Mouse (Mus musculus) splenic B cell, adult 2 months (primary cell): ENCODE data around the gene Adam15.
A peak's percentile ranks its signal among the peaks of the same experiment; 100 is the strongest.

ENCODE experiments used
- DNase-seq: peaks from one replicate; pipeline ENCODE4 v3.0.0-alpha.2; 2011; ENCODE audit warnings: low read depth, low spot score
- H3K27me3 ChIP-seq: 2 replicates; pipeline ENCODE4 v1.6.1; 2012; ENCODE audit warnings: mild to moderate bottlenecking, low read length, moderate library complexity, mixed read lengths; ENCODE audit not compliant: control insufficient read depth, poor library complexity, insufficient read depth, severe bottlenecking
- H3K36me3 ChIP-seq: 2 replicates; pipeline ENCODE4 v1.6.1; 2012; ENCODE audit warnings: mild to moderate bottlenecking, low read length, moderate library complexity, mixed read lengths; ENCODE audit not compliant: control insufficient read depth, poor library complexity, insufficient read depth, severe bottlenecking

Gene Adam15

DNA sequence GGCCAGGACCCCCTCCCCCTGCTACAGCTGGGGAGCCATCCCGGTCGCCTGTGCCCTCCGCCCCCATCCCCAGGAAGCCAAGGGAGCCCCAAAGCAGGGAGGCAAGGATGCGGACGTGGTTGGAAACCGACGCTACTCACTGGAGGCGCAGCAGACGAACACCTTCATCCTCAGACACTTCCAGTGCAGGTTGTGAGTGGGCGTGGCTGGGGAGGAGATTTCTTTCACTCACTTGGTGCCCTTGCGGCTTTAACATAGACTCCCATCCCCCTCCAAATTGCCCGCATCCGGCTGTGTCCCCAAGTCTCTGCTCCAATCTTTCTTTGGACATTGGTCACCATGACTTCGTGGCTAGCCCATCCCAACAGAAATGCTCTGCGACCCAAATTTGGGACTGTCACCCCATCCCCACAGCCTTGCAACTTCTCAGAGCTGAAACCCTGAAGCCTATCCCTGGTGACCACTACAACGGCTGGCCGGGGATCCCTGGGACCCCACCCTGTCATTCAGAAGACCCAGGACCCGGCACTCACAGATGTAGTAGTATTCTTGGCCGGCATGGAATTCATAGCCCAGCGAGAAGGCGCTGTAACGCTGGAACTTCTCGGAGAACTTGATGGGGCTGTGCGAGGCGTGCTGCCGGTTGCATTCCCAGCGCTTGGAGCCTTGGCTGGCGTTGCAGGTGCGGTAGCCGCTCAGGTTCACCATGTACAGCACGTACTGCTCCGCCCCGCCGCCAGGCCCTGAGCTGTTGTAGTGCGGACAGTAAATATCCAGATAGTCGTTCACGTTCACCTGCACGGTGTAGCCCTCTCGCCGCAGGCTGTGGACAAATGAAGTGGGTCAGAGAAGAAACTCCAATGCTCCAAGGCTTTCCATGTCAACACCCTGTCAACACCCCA lies 33.6 kb downstream of the Adam15 start:
- no peak for DNase-seq
- no peaks in the 10 kb centered on the region; the same call in 1 of the 2 replicates for H3K27me3 ChIP-seq
- no peaks in the 10 kb centered on the region for H3K36me3 ChIP-seq

DNA sequence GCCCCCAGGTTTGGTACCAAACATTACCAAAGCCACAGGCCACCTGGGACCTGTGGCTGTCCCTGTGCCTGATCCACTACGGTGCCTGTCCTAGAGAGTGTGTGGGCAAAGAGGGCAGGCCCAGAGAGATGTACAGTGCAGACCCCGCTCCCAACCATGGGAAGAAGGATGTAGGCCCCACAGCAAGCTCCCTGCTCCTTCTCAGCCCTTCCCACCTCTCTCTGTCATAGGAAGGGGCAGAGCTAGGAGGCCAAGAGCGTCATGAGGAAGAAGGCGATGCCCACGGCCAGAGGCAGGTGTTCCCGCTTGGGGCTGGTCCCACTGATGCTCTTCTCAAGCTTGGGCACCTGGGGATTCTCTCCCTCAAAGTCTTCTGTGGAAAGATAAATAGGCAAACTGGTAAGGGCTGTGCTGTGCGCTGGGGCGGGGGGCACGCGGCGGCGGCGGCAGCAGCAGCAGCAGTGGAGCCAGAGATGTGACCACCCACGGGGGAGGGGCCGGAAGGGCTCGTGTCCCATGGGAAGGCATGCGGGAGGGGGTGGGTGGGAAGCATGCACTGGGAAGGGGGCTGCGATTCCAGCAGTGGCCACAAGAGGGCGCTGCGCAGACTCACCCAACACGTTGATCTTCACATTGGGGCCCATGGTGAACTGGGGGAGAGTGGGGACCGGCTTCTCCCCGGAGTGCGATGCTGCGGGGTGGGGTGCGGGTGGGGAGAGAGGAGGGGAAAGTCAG lies 34.4 kb downstream of the Adam15 start:
- peak; percentile 76 for DNase-seq
- no peaks in the 10 kb centered on the region for H3K36me3 ChIP-seq
- no peaks in the 10 kb centered on the region; the same call in 1 of the 2 replicates for H3K27me3 ChIP-seq

DNA sequence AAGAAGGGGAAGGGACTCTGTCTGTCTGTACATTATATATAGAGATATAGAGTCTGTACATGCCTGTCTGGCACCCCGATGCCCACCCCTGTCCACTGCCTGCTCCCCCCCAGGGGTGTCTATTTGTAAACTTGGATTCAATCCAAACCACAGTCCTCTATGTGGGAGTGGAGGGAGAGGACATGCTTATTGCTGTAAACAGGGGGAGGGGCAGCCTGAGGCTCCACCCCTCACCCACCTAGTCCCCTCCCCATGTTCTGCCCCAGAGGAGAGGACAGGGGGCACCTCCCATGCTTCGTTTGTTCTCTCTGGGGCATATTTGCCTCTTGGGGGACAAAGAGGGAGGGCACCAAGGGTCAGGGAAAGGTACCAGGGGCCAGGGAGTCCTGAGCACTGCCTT lies 35.0 kb downstream of the Adam15 start:
- no peaks in the 10 kb centered on the region; the same call in 1 of the 2 replicates for H3K27me3 ChIP-seq

DNA sequence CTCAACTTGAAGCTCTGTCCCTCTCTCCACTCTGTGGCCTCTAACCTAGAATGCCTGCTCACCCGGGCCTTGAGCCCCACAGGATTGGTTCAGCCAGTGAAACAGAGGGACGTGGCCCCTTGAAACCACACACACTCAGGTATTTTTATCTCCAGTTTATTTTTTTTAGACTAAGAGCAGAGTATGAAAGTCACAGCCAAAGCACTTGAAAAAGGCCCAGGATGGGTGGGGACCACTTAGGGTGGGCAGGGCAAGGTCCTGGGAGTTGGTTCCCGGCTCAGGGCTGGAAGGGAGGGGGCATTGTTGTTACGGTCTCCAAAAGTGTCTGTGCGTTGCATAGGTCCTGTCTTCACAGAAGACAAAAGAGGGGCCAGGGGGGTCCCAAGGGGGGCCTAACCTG lies 35.5 kb downstream of the Adam15 start:
- Histone ChIP-seq H3K27me3 (no peaks in the 10 kb centered on the region; the same call in 1 of the 2 replicates), H3K36me3 (no peaks in the 10 kb centered on the region)
- no peak for DNase-seq

More for the DNA sequence above, 35.0 kb downstream of the Adam15 start:
- H3K36me3 ChIP-seq: no peaks in the 10 kb centered on the region
- no peak for DNase-seq

DNA sequence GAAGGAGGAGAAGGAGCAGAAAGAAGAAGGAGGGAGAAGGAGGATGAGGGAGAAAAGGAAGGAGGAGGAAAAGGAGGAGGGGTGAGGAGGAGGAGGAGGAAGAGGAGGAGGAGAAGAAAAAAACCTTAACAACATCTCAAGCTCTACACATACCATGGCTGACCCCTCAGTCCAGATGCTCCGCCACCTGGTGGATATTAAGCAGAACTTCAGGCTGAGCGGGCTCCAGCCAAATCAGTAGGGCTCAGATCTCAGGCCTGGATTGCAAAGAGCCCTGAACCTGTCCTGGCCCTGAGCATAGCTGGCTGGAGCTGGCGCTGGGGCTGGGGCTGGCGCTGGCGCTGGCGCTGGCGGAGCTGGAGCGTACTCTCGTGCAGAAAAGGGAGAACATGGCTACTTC lies 41.7 kb downstream of the Adam15 start:
- Histone ChIP-seq H3K36me3 (no peaks in the 10 kb centered on the region), H3K27me3 (no peaks in the 10 kb centered on the region; the same call in 1 of the 2 replicates)
- DNase-seq: peak; percentile 81

DNA sequence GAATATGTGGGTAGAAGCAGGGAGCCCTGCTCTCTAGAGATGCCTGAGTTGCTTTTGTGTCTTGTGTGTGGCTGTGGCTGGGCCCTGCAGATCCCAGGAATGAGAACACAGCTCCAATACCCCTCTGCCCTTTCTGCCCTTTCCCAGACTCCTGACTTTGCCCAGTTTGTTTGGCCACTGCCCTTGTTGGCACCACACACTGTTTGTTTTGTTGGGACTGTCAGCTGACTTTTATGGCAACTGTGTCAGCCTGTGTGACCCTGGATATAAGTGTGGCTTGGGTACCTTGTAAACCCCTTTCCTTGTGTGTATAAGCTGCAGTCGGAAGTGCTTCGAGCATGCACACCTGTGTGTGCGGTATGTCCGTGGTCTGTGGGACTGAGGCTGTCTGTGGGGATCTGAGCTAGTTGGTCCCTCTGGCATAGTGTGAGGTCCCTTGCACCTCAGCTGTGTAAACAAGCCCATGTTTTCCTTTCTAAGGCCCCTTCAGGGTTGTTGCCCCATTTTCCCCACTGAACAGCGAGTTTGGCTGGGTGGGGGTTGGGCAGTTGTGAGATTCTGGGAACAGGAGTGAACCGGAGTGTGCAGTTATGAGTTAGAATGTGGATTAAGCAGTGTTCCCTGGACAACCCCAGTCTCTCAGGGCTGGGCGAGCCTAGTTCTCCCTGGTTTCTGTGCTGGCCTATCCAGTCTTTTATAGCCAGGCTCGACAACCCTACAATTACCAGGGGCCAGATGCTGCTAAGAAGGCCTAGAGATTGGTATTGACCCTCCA lies 44.1 kb downstream of the Adam15 start:
- no peak for DNase-seq
- Histone ChIP-seq H3K27me3 (no peaks in the 10 kb centered on the region; the same call in 1 of the 2 replicates), H3K36me3 (no peaks in the 10 kb centered on the region)

DNA sequence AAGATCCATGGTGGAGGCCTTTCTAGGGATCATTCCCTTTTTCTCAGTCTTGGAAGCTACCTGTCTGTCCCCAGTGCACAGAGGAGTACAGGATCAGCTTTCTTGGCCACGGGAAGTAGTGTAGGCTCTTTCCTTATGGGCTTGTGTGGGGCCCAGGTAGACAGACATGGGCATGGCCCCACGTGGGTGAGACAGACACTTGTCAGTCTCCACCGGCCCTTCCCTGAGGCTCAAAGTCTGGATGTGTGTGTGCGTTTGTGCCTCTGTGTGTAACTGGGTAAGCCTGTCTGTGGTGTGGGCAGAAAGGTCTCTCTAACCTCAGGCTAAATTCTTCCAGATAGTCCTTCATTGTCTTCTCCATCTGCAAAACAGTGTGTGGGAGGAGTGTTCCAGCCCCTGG lies 44.7 kb downstream of the Adam15 start:
- no peak for DNase-seq
- H3K27me3 ChIP-seq: no peaks in the 10 kb centered on the region
- H3K36me3 ChIP-seq: no peaks in the 10 kb centered on the region

DNA sequence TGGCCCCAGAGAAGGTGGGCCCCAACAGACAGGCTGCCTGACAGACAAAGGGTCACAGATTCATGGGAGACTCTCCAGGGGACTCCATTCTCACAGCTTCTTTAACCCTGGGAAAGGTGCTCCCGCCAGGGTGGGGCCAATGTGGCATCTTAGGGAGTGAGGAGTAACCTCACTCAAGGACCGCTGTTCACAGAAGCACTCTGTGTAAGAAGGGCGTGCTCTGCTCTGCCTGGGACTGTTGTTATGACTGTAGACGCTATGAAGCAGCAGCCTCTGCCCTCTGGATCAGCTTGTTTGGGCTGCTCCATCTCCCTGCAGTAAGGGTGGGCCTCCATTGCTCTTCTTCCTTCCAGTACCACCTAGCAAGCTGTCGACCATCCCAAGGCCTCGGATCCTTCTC lies 45.4 kb downstream of the Adam15 start:
- no peak for DNase-seq
- no peaks in the 10 kb centered on the region for H3K36me3 ChIP-seq

DNA sequence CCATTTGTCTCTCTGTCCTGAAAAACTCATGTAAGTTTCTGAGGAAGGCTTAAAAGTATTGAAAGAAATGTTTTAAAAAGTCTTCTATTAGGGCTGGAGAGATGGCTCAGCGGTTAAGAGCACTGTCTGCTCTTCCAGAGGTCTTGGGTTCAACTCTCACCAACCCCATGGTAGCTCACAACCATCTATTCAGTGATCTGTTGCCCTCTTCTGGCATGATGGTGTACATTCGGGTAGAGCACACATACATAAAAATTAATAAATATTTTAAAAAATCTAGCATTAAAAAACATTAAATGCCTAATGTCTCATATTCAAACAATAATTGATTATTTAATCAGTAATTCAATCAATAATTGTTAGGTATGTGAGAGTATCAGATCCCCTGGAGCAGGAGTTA lies 49.3 kb downstream of the Adam15 start:
- no peaks in the 10 kb centered on the region for H3K27me3 ChIP-seq
- DNase-seq: no peak
- no peaks in the 10 kb centered on the region for H3K36me3 ChIP-seq

More for the DNA sequence above, 45.4 kb downstream of the Adam15 start:
- H3K27me3 ChIP-seq: no peaks in the 10 kb centered on the region

DNA sequence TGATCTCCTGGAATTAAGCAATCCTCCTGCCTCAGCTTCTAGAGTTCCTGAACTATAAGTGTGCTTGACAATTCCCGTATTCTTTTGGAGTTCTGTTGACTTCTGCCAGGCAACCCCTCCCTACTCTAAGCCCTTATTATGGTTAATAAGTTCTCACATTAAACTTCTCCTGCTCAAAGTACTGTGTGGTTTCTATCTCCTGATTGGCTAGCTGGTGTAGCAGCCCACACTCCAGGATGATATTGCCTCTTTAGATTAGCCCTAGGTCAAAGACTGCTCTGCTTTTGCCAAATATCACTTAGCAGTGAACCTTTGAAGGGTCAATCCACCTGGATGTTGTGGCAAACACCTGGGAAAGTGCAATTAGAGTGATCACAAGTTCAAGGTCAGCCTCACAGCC lies 49.7 kb downstream of the Adam15 start:
- DNase-seq: no peak
- Histone ChIP-seq H3K27me3 (no peaks in the 10 kb centered on the region), H3K36me3 (no peaks in the 10 kb centered on the region)

DNA sequence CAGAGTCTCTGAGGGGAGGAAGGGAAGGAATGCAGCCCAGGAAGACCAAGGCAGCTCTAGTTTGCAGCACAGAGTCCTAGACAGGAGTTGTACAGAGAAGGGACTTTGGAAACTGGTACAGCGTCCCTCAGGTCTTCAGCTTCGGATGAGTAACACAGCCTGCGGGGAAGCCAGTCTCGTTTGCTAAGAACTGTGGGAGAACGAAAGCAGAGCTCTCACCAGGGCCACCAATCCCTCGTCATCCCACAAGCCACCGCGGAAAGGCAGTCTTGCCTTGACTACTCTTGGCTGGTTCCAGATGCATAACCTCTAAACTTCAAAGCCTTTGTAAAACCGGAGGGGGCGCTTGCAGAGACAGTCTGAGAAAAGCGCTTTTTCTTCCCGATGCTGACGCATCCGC lies 50.3 kb downstream of the Adam15 start:
- no peak for DNase-seq
- no peaks in the 10 kb centered on the region for H3K36me3 ChIP-seq

DNA sequence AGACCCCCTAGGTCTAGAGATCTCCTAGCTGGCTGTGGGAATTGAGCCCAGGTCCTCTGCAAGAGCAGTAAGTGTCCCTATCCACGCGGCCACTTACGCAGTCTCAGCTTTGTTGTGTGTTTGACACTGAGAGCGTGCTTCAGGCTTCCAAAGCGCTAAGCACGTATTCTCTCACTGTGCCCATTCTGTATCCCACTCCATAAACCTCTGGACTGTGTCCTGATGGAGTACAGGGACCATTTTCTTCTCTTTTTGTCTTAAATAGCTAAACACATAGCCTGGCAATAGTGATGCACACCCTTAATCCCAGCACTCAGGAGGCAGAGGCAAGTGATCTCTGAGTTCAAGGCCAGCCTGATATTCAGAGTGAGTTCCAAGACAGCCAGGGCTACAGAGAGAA lies 50.9 kb downstream of the Adam15 start:
- DNase-seq: no peak
- H3K27me3 ChIP-seq: no peaks in the 10 kb centered on the region

More for the DNA sequence above, 50.3 kb downstream of the Adam15 start:
- no peaks in the 10 kb centered on the region for H3K27me3 ChIP-seq

DNA sequence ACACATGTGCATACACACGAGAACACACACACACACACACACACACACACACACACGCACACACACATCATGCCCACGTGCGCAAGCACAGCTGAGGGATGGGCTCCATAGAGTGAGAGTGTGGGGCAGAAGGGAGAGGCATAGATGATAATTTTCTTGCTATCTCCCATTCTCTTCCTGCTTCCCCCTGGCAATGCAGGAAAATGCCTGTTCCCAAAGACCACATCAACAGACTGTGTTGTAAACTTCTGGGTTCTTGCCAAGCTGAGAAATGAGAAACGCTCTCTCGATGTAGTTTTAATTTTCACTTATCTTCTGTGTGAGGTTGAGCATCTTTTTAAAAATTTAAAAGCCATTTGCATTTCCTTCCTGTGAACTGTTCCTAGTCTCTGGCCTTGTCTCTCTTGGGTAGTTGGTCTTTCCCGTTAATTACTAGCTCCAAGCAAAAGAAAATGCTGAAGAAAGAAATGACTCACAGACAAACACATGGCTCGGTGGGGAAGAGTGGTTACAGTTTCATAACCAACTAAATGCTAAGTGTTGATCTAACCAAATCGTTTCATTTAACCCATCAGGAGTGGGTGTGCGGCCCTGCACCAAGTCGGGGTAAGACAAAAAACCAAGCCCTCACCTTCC lies 52.9 kb downstream of the Adam15 start:
- DNase-seq: no peak
- no peaks in the 10 kb centered on the region for H3K27me3 ChIP-seq
- no peaks in the 10 kb centered on the region for H3K36me3 ChIP-seq

More for the DNA sequence above, 50.9 kb downstream of the Adam15 start:
- H3K36me3 ChIP-seq: no peaks in the 10 kb centered on the region

DNA sequence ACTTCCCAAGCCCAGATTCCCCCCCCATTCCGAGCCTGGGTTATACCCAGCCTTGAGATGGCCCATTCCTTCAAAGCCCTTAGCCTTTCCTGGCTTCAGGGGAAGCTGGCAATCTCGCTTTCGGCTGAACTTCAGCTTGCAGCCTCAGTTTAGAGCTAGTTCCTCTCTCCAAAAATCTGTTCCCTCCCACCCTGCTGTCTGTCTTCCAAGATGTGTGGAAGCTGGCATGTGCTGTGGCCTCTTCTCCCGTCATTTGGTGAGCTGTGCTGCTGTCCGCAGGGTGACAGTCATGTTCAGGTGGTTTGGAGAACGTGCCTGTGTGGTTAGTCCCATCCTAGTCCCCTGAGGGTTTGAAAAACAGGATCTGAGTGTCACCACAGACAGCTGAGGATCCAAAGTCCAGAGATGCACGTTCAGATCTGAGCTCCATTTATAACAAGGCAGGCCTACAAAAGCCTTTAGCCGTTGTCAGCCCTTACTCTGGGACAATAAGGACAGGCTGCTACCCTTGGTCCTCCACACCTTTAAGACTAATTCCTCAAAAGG lies 54.0 kb downstream of the Adam15 start:
- Histone ChIP-seq H3K27me3 (no peaks in the 10 kb centered on the region), H3K36me3 (no peaks in the 10 kb centered on the region)
- no peak for DNase-seq
